Mouse (Mus musculus): ENCODE results near the gene Krt12. TPM values are rescaled to one million over a fixed set of nuclear protein-coding genes. Genes with fewer than 3 reads are reported as not detected.
A peak's percentile ranks its signal among the peaks of the same experiment; 100 is the strongest.

The Krt12 gene
- polyA plus RNA-seq, 1 experiment from 2014 or later = not detected

GRCm38 (mm10) chr11:99392492-99392891 lies 29.6 kb downstream of the Krt12 start:
- Histone ChIP-seq H3K4me1 (peaks cover 24% of the 10 kb centered on the region), H3K36me3 (replicated peaks) (peaks cover 12% of the 10 kb centered on the region), H3K4me3 (no peak overlapping the region), H3K9me3 (no peaks in the 10 kb centered on the region), H3K27ac (no peak overlapping the region), H3K27me3 (ENCODE audit: poor library complexity, severe bottlenecking) (no peaks in the 10 kb centered on the region)
- 89% methylated on average over 10 of the region's 10 CpGs for WGBS
- no peak for DNase-seq (ENCODE audit: extremely low spot score, low spot score)

GRCm38 (mm10) chr11:99391375-99391774 lies 30.7 kb downstream of the Krt12 start:
- WGBS = 87% methylated on average over 6 of the region's 6 CpGs
- no peaks in the 10 kb centered on the region for H3K9me3 ChIP-seq
- no peak overlapping the region for H3K27ac ChIP-seq
- no peaks in the 10 kb centered on the region for H3K27me3 ChIP-seq (ENCODE audit: poor library complexity, severe bottlenecking)
- DNase-seq (ENCODE audit: extremely low spot score, low spot score) = no peak
- H3K36me3 ChIP-seq (replicated peaks) = peaks cover 12% of the 10 kb centered on the region
- no peak overlapping the region for H3K4me3 ChIP-seq
- H3K4me1 ChIP-seq = peaks cover 25% of the 10 kb centered on the region

GRCm38 (mm10) chr11:99390866-99391265 lies 31.2 kb downstream of the Krt12 start:
- DNase-seq (ENCODE audit: extremely low spot score, low spot score) = no peak
- H3K4me3 ChIP-seq = no peak overlapping the region
- 80% methylated on average over 7 of the region's 7 CpGs for WGBS

GRCm38 (mm10) chr11:99389264-99389663 lies 32.8 kb downstream of the Krt12 start, which contains the start of gene Krt10:
Krt10 (minus strand) TSS chr11:99389364.
- WGBS = 85% methylated on average over 4 of the region's 4 CpGs
- H3K9me3 ChIP-seq = no peaks in the 10 kb centered on the region
- H3K36me3 ChIP-seq (replicated peaks) = peaks cover 12% of the 10 kb centered on the region
- no peak within 1 kb of the TSS for H3K4me3 ChIP-seq
- DNase-seq (ENCODE audit: extremely low spot score, low spot score) = no peak
- H3K4me1 ChIP-seq = peaks cover 13% of the 10 kb centered on the region
- H3K27ac ChIP-seq = no peak within 1 kb of the TSS
- peaks cover 3% of the 10 kb centered on the region for H3K27me3 ChIP-seq (ENCODE audit: poor library complexity, severe bottlenecking)

More at GRCm38 (mm10) chr11:99390866-99391265, 31.2 kb downstream of the Krt12 start:
- Histone ChIP-seq H3K27ac (no peak overlapping the region), H3K4me1 (peaks cover 20% of the 10 kb centered on the region), H3K27me3 (ENCODE audit: poor library complexity, severe bottlenecking) (no peaks in the 10 kb centered on the region), H3K9me3 (no peaks in the 10 kb centered on the region), H3K36me3 (replicated peaks) (peaks cover 12% of the 10 kb centered on the region)

GRCm38 (mm10) chr11:99388661-99389060 lies 33.4 kb downstream of the Krt12 start:
- H3K9me3 ChIP-seq = no peaks in the 10 kb centered on the region
- no peak overlapping the region for H3K27ac ChIP-seq
- no peak for DNase-seq (ENCODE audit: extremely low spot score, low spot score)
- H3K4me1 ChIP-seq = peaks cover 13% of the 10 kb centered on the region
- peaks cover 12% of the 10 kb centered on the region for H3K36me3 ChIP-seq (replicated peaks)
- 95% methylated on average over 18 of the region's 18 CpGs for WGBS
- H3K27me3 ChIP-seq (ENCODE audit: poor library complexity, severe bottlenecking) = peaks cover 6% of the 10 kb centered on the region
- H3K4me3 ChIP-seq = no peak overlapping the region

GRCm38 (mm10) chr11:99385813-99386721 lies 36.0 kb downstream of the Krt12 start:
- peak; percentile 92 for DNase-seq (ENCODE audit: extremely low spot score, low spot score)
- peaks cover 12% of the 10 kb centered on the region for H3K36me3 ChIP-seq (replicated peaks)
- H3K27me3 ChIP-seq (ENCODE audit: poor library complexity, severe bottlenecking) = peaks cover 20% of the 10 kb centered on the region
- peaks cover 13% of the 10 kb centered on the region for H3K4me1 ChIP-seq
- 2% methylated on average over 71 of the region's 71 CpGs for WGBS
- peak overlapping the region; percentile 63 for H3K4me3 ChIP-seq
- peak overlapping the region; percentile 91 for H3K27ac ChIP-seq
- no peaks in the 10 kb centered on the region for H3K9me3 ChIP-seq

GRCm38 (mm10) chr11:99379568-99379967 lies 42.5 kb downstream of the Krt12 start:
- H3K4me3 ChIP-seq = no peak overlapping the region
- 23% methylated on average over 5 of the region's 5 CpGs for WGBS

GRCm38 (mm10) chr11:99374803-99375202 lies 47.3 kb downstream of the Krt12 start, which contains the start of gene Krt28:
Krt28 (minus strand) TSS chr11:99374903.
- no peaks in the 10 kb centered on the region for H3K36me3 ChIP-seq (replicated peaks)
- no peak within 1 kb of the TSS for H3K27ac ChIP-seq
- H3K4me1 ChIP-seq = no peaks in the 10 kb centered on the region
- no peaks in the 10 kb centered on the region for H3K9me3 ChIP-seq
- no peak for DNase-seq (ENCODE audit: extremely low spot score, low spot score)
- 88% methylated on average over 13 of the region's 13 CpGs for WGBS
- H3K4me3 ChIP-seq = no peak within 1 kb of the TSS
- no peaks in the 10 kb centered on the region for H3K27me3 ChIP-seq (ENCODE audit: poor library complexity, severe bottlenecking)

More at GRCm38 (mm10) chr11:99379568-99379967, 42.5 kb downstream of the Krt12 start:
- H3K27me3 ChIP-seq (ENCODE audit: poor library complexity, severe bottlenecking) = peaks cover 20% of the 10 kb centered on the region
- no peaks in the 10 kb centered on the region for H3K9me3 ChIP-seq
- H3K36me3 ChIP-seq (replicated peaks) = no peaks in the 10 kb centered on the region
- H3K27ac ChIP-seq = no peak overlapping the region
- no peaks in the 10 kb centered on the region for H3K4me1 ChIP-seq
- peak; percentile 74 for DNase-seq (ENCODE audit: extremely low spot score, low spot score)

GRCm38 (mm10) chr11:99369853-99370451 lies 52.1 kb downstream of the Krt12 start:
- Histone ChIP-seq H3K27ac (no peak overlapping the region), H3K9me3 (no peaks in the 10 kb centered on the region), H3K27me3 (ENCODE audit: poor library complexity, severe bottlenecking) (no peaks in the 10 kb centered on the region), H3K4me3 (no peak overlapping the region), H3K4me1 (no peaks in the 10 kb centered on the region), H3K36me3 (replicated peaks) (no peaks in the 10 kb centered on the region)
- WGBS = 86% methylated on average over 8 of the region's 8 CpGs
- DNase-seq (ENCODE audit: extremely low spot score, low spot score) = no peak

GRCm38 (mm10) chr11:99369229-99369628 lies 52.8 kb downstream of the Krt12 start:
- H3K36me3 ChIP-seq (replicated peaks) = no peaks in the 10 kb centered on the region
- H3K27me3 ChIP-seq (ENCODE audit: poor library complexity, severe bottlenecking) = no peaks in the 10 kb centered on the region
- H3K9me3 ChIP-seq = no peaks in the 10 kb centered on the region
- WGBS = 35% methylated on average over 3 of the region's 3 CpGs
- H3K4me1 ChIP-seq = no peaks in the 10 kb centered on the region
- H3K4me3 ChIP-seq = no peak overlapping the region
- DNase-seq (ENCODE audit: extremely low spot score, low spot score) = no peak
- H3K27ac ChIP-seq = no peak overlapping the region

- Histone ChIP-seq H3K4me1 (no peaks in the 10 kb centered on the region), H3K36me3 (replicated peaks) (no peaks in the 10 kb centered on the region)
Observed at GRCm38 (mm10) chr11:99366791-99367190, 55.3 kb downstream of the Krt12 start.

More at GRCm38 (mm10) chr11:99366791-99367190, 55.3 kb downstream of the Krt12 start:
- Histone ChIP-seq H3K4me3 (no peak overlapping the region), H3K9me3 (no peaks in the 10 kb centered on the region), H3K27me3 (ENCODE audit: poor library complexity, severe bottlenecking) (no peaks in the 10 kb centered on the region), H3K27ac (no peak overlapping the region)
- 52% methylated on average over 10 of the region's 10 CpGs for WGBS
- no peak for DNase-seq (ENCODE audit: extremely low spot score, low spot score)
